10 mouse cellular contexts compared by ENCODE assay signal in genomic region chr10:97567489-97568135, GRCm38 (mm10). TPM values are rescaled to one million over a fixed set of nuclear protein-coding genes. Genes with fewer than 3 reads are reported as not detected.
DNase-seq lines count a peak whose midpoint lies in the region; ATAC-seq and TF ChIP-seq lines count a peak whose summit lies in the region.
"Had no signal": no experiment of that assay in that cellular context is flagged by ENCODE, and none has a peak within 500 bp of the region (broad histone marks: within the 10 kb centered on the region; RNA-seq: fewer than 3 reads in every experiment).

No protein-coding gene starts in this region.

- no peak for TF ChIP-seq POLR2A in brain, embryonic 14.5 days (IDR thresholded peaks at IDR 0.05; ENCODE audit: borderline replicate concordance, extremely low read depth, insufficient read depth, insufficient read length, poor library complexity, severe bottlenecking)

- 65% methylated on average over 8 of the region's 8 CpGs for WGBS in heart, embryonic 14.5 days
- 66% methylated on average over 8 of the region's 8 CpGs for WGBS in intestine, postnatal 0 days

- no peaks in the 10 kb centered on the region for H3K36me3 ChIP-seq in heart, embryonic 14.5 days (ENCODE audit: control insufficient read depth, insufficient read depth, low read length)
- H3K36me3 ChIP-seq in intestine, postnatal 0 days (ENCODE audit: control insufficient read depth, insufficient read depth), result no peaks in the 10 kb centered on the region

- H3K9ac ChIP-seq in heart, embryonic 14.5 days (ENCODE audit: low read length), result no peak overlapping the region
- H3K9ac ChIP-seq in intestine, postnatal 0 days (ENCODE audit: low read depth, low read length), result no peak overlapping the region

- DNase-seq in heart, adult 8-10 months (ENCODE audit: low spot score), result no peak
- peak; percentile 5 to 11 for DNase-seq in B cell, adult 2 months
- peak; percentile 32 for DNase-seq in brain, embryonic 14.5 days (ENCODE audit: low read depth)
- no peak for DNase-seq in ovary, adult 18-20 months (ENCODE audit: low spot score)
- DNase-seq in urinary bladder, postnatal 36 days (ENCODE audit: low spot score in 2 of 2), result no peak
- DNase-seq in left cerebral cortex, postnatal 10 days (ENCODE audit: extremely low spot score in 1 of 2, low spot score in 2 of 2), result no peak
- DNase-seq: thymus, adult 18-20 months had no signal

- peak overlapping the region; percentile 40 for H3K4me2 ChIP-seq in heart, embryonic 14.5 days (ENCODE audit: low read length)
- H3K4me2 ChIP-seq in intestine, postnatal 0 days (replicated peaks; ENCODE audit: low read depth), result peak overlapping the region; percentile 39

- TF ChIP-seq CTCF in brain, embryonic 14.5 days (IDR thresholded peaks at IDR 0.05; ENCODE audit: borderline replicate concordance, extremely low read depth, insufficient read depth, insufficient read length), result peak; percentile 3; the same call in 1 of the 2 replicates
- peak; percentile 42 for TF ChIP-seq CTCF in intestine, postnatal 0 days (IDR thresholded peaks at IDR 0.05; ENCODE audit: low read depth)

- no peak overlapping the region; a peak in 1 of 4 replicates for H3K27ac ChIP-seq in heart, embryonic 14.5 days (replicated peaks in 1 of 2; ENCODE audit: control insufficient read depth in 1 of 2, insufficient read depth in 1 of 2, low read depth in 2 of 2, low read length in 2 of 2)
- no peak overlapping the region for H3K27ac ChIP-seq in intestine, postnatal 0 days (ENCODE audit: low read depth, low read length)

- H3K27me3 ChIP-seq in heart, embryonic 14.5 days (ENCODE audit: control insufficient read depth, insufficient read depth, low read length), result no peaks in the 10 kb centered on the region
- H3K27me3 ChIP-seq in intestine, postnatal 0 days (replicated peaks; ENCODE audit: control insufficient read depth, insufficient read depth, low read length), result no peaks in the 10 kb centered on the region

- intact Hi-C loops in left cerebral cortex, postnatal 10 days (cut with DNase I), result no loop called here

- H3K9me3 ChIP-seq in heart, embryonic 14.5 days (ENCODE audit: control insufficient read depth, low read length), result no peaks in the 10 kb centered on the region
- no peaks in the 10 kb centered on the region for H3K9me3 ChIP-seq in intestine, postnatal 0 days (ENCODE audit: control insufficient read depth)

- ATAC-seq in heart, embryonic 14.5 days (ENCODE audit: insufficient number of reproducible peaks, insufficient read depth, low FRiP score, low read depth), result no peak
- no peak for ATAC-seq in intestine, postnatal 0 days

- peaks cover 0 to 2% of the 10 kb centered on the region in 2 experiments; a peak in 1 of 4 replicates for H3K4me1 ChIP-seq in heart, embryonic 14.5 days (ENCODE audit: control insufficient read depth in 2 of 2, insufficient read depth in 2 of 2, low read length in 2 of 2)
- no peaks in the 10 kb centered on the region for H3K4me1 ChIP-seq in intestine, postnatal 0 days (replicated peaks; ENCODE audit: control insufficient read depth, insufficient read depth, low read length)

- H3K4me3 ChIP-seq in heart, embryonic 14.5 days (ENCODE audit: control insufficient read depth in 1 of 2, insufficient read depth in 1 of 2, low read depth in 1 of 2, low read length in 2 of 2), result no peak overlapping the region; a peak in 1 of 4 replicates
- H3K4me3 ChIP-seq in intestine, postnatal 0 days (ENCODE audit: low read depth, low read length), result no peak overlapping the region

RNA-seq across cellular contexts. Expression of gene Lum, which starts 2.7 kb away (rescaled TPM):
- 106 and 128 TPM in 2 replicates for polyA plus RNA-seq in heart, embryonic 14.5 days (2014; fragmentation: Nextera tagmentation; extraction: Ambion mirVana)
- total RNA-seq in heart, adult 8-10 months (2022), result 10 to 100 TPM; 35.0 to 49.0 (median 43.9) TPM
- polyA plus RNA-seq in brain, embryonic 14.5 days (2012; rRNA removed), result 37.6 and 46.7 TPM in 2 replicates
- polyA plus RNA-seq in intestine, postnatal 0 days (2015; fragmentation: Nextera tagmentation; extraction: Ambion mirVana), result 108 and 111 TPM in 2 replicates
- 1 to 10 TPM; 3.2 to 3.8 TPM for total RNA-seq in left cerebral cortex, postnatal 10 days (2021)

RNA-seq across cellular contexts. Expression of gene Kera, which starts 39.1 kb away (rescaled TPM):
- polyA plus RNA-seq in heart, embryonic 14.5 days (2014; fragmentation: Nextera tagmentation; extraction: Ambion mirVana), result 0.20 TPM in 1 of 2 replicates, not detected in the other
- total RNA-seq in heart, adult 8-10 months (2022), result not detected
- 0.78 and 0.83 TPM in 2 replicates for polyA plus RNA-seq in brain, embryonic 14.5 days (2012; rRNA removed)
- 0.13 and 0.18 TPM in 2 replicates for polyA plus RNA-seq in intestine, postnatal 0 days (2015; fragmentation: Nextera tagmentation; extraction: Ambion mirVana)
- total RNA-seq in left cerebral cortex, postnatal 10 days (2021), result not detected
- polyA plus RNA-seq: gonadal fat pad, adult 2 months had no signal

Comparison
In these comparisons a context has a peak if more than half of its experiments do, and no peak if none do; other contexts are left out.
1. DNase-seq: peak in B cell, adult 2 months (2 of 2) and brain, embryonic 14.5 days (single experiment); none in heart, adult 8-10 months (single experiment), ovary, adult 18-20 months (single experiment), urinary bladder, postnatal 36 days (0 of 2) and left cerebral cortex, postnatal 10 days (0 of 2).